Mouse (Mus musculus) right cerebral cortex, postnatal 10 days (tissue): Measurements from ENCODE around the gene Adgrb2.

ENCODE experiments used
- DNase-seq, 2 experiments: peaks; one replicate each; pipeline ENCODE4 v3.0.0; 2021; ENCODE audit warnings: low spot score in 2 of 2

Adgrb2 gene

GRCm38 (mm10) chr4:130031146-130031545 lies 46.5 kb downstream of the Adgrb2 start:
- no peak for DNase-seq

- no peak for DNase-seq
Measured at GRCm38 (mm10) chr4:130033496-130033895, 48.8 kb downstream of the Adgrb2 start.

DNA sequence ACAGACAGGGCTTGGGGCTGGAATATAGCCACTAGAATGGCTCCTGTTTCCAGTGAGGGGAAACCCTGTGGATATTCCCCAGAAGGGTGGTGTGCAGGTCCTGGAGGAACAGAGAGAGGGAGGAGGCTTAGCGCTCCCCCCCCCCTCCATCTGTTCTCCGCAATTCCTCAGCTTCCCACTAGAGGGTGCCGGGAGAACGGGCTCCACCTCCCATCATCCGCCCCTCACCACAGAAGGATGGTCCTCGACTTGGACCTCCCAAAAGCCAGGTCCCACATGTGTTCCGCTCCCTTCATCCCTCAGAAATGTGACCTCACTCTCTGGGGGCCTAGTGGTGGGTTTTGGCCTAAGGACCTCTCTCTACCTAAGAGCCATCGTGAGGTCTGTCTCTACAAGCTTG lies 51.4 kb downstream of the Adgrb2 start:
- peak; percentile 56 to 63 for DNase-seq

GRCm38 (mm10) chr4:130036573-130037401 lies 52.1 kb downstream of the Adgrb2 start:
- DNase-seq, result peak; percentile 72 to 83

DNA sequence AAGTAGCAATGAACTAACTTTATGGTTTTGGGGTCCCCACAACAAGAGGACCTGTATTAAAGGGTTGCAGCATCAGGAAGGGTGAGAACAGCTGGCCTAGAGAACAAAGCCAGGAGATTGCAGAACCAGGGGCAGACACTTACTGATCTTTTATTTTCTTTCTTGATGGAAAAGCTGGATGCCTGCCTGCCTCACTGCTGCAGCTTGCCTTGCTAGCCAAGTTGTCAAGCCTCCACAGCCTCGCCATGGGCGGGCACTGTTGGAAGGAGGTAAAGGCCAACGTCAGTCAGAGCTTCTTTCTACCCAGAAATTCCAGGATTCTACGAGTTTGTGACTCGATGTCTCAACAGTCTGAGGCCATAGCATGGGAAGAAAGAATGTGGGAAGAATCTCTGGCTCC lies 54.7 kb downstream of the Adgrb2 start:
- no peak for DNase-seq

- DNase-seq, result no peak
Measured at GRCm38 (mm10) chr4:130041076-130041475, 56.4 kb downstream of the Adgrb2 start.

DNA sequence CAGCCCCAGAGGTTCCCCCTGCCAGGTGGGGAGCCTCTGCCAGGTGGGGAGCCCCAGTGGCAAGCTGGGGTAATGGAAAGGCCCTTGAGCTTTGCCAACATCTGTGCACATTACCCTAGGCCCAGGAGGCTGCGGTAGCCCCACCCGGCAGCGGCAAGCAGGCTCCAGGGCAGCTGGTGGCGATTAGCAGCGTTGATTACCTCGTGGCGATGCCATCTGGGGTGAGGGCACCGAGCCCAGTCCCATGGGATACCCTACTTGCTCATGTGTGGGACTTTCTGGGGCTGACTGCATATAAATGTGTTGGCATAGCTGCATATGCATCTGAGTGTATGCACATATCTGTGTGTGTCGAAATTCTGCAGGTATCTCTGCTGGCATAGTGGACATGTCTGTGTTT lies 59.5 kb downstream of the Adgrb2 start:
- peak in 1 of 2 experiments; percentile 53 for DNase-seq

GRCm38 (mm10) chr4:130045609-130046008 lies 60.9 kb downstream of the Adgrb2 start:
- no peak for DNase-seq

DNA sequence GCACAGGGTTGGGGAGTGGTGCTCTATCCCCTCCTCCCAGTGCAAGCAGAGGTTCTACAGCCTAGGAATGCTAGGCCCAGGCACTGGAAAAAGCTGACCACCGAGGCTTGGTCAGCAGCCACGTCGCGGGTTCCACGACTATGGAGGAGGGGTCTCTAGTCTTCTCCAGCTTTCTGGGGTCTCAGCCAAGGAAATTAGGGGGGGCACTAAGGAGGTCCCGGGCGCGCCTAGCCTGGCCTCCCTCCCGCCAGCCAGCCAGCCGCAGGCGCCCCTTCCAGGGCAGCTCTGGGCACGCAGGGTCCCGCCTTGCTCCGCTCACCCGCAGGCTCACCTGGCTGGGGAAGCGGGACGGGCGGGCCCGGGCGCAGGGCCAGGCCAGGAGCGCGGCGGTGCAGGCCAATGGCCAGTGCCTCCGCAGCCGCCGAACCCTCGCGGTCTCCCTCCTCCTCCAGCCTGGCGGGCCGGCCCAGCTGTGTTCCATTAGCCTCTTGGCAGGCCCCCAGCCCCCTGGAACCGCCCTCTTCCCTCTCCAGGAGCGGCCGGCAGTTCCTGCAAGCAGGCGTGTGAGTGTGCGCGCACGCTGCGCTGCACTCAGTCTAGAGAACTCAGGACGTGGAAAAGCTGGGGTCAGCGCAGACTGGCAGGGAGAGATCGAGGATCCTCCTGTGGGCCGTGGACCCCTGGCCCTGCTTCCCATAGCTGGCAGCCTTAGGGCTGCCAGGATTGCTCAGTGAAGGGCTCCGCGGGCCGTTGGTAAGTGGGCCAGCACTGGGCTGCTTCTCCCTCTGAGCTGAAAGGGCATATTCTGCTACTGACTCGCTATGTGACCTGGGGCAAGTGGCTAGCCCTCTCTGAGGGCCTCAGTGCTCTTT lies 62.9 kb downstream of the Adgrb2 start, which contains the start of gene Col16a1:
TSS of gene Col16a1 (plus strand) at position 510 of the 872 bp plus-strand sequence.
- DNase-seq, result peak; percentile 88 to 90

DNA sequence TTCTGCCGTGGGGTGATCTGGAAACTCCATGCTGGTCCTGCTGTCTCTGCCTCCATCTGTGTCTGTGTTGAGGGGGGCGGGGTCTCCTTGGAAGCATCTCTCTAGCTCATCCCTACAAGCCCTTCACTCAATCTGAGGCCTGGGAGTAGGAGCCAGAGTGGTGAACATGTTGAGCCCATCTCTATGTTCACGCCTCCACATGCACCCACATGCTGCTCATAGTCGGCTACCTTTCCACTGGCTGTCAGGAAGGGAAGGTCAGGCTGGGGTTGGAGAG lies 63.5 kb downstream of the Adgrb2 start:
- peak in 1 of 2 experiments; percentile 53 for DNase-seq

DNA sequence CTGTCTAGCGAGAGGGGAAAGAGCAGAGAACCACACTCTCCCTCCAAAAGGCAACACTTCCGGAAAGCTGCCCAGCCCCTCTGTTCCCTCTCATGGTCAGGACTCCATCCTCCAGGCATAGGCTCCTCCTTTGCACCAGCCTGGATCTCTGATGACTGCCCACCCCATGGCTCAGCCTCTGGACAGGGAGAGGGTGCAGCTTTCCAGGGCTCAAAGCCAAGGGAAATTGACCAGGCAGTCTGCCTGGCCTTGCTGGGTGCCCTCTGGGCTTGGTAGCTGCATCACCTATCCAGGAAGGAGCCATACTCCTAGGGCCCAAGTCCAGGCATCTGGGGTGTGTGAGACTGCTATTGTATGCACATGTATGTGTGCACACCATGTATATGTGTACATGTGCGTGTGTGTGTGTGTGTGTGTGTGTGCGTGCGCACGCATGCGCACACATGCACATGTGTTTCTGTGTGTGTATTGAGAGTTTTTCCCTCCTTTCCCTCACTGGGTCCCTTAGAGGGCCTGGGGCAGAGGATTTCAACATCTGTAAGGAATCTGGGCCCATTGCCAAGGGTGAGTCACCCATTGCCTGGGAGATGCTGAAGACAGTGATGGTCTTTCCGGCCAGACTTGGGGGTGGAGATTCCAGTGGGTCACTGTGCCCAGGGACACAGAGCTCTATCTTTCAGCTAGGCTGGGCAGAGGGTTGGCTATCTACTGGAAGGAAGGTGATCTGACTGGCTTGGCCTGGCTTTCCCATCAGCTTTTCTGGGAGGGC lies 65.6 kb downstream of the Adgrb2 start:
- peak in 1 of 2 experiments; percentile 49 for DNase-seq

DNA sequence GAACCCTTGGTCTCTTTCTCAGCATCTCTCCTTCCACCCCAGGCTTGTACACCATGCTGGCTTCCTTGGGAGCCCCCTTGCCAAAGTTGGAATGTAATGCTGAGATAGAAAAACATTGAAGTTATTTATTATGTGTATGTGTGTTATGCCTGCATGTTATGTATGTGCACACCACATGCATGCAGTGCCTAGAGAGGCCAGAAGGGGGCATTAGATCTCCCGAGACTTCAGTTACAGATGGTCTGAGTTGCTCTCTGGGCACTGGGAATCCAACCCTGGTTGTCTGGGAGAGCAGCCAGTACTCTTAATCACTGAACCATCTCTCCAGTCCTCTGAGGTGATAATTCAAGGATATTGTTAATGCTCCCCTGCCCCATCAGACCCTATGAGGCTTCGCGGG lies 67.6 kb downstream of the Adgrb2 start:
- no peak for DNase-seq

DNA sequence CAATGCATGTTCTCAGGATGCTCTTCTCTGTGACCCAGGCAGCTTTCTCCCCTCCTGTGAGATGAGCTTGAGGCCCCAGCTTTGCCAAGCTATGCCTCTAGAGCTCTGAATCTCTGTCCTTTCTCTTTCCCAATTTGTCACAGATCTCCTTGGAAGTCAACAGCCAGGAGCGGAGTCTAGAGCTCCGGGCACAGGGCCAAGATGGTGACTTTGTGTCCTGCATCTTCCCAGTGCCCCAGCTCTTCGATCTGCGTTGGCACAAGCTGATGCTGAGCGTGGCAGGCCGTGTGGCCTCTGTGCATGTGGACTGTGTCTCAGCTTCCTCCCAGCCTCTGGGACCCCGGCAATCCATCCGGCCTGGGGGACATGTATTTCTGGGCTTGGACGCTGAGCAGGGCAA lies 68.4 kb downstream of the Adgrb2 start:
- no peak for DNase-seq

DNA sequence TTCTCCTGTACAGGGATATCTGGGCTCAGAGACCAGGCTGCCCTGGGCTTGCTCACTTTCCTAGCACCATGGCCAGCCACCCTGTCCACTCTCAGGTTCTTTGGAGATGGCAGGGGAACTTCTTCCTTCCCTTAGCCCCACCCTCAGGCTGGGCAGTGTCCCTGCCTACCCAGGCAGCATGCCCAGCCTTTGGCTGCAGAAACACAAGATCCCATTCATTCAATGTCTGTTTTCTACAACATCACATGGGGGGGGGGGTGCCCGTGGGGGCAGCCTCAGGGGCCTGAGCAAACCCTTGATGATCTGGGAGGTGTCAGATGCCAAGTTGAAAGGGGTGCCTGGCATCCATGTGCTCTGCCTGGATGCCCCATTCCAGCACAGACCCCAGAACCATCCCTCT lies 70.1 kb downstream of the Adgrb2 start:
- DNase-seq, result peak; percentile 68 to 72

DNA sequence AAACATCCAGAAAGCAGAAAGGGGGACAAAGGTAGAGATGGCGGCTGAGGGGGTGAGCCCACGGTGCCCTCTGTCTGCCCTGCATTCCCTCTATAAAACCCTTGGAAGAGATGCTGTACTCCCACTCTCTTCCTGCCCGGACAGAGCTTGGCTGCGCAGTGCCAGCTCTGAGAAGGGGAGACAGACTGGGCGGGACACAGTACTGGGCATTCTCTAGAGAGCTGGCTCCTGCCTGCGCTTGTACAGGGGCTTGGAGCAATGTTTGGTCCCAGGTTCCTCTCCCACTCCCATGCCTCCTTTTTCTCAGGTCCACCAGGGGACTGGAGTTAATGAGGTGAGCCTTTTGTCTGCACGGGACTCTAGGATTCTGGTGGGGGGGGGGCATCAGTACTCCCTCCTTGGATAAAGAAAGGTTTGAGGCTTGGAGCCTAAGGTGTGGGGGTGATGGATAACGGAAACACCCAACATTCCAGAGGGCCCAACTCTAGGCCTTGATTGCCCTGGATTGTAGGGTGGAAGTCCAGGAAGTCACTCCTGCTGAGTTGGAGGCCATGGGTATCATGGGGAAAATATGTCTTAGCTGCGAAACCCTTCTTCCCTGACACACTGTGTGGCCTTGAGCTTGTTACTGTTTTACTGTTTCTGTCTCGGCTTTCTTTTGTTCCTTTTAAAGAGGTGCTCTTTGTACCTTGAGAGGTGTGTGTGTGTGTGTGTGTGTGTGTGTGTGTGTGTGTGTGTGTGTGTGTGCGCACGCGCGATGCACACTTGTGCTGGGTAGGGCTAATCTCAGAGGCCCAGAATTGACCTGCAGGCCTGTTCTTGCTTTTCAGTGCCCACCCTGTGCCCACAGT lies 70.7 kb downstream of the Adgrb2 start:
- no peak for DNase-seq

DNA sequence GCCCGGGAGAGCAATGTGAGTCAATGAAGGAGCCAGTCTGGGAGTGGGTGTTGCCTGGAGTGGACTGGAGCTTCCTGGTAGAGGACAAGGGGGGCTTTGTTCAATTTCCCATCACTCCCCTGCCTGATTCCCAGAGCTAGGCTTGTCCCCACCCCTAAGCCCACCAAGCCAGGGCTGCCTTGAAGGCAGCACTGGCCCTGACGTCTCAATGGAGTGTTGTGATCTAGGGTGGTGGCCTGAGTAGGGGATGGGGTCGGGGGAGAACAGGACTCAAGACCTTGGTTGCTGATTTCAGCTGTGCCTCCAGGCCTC lies 71.3 kb downstream of the Adgrb2 start:
- DNase-seq, result no peak

- no peak for DNase-seq
Measured at GRCm38 (mm10) chr4:130056471-130056870, 71.8 kb downstream of the Adgrb2 start.

DNA sequence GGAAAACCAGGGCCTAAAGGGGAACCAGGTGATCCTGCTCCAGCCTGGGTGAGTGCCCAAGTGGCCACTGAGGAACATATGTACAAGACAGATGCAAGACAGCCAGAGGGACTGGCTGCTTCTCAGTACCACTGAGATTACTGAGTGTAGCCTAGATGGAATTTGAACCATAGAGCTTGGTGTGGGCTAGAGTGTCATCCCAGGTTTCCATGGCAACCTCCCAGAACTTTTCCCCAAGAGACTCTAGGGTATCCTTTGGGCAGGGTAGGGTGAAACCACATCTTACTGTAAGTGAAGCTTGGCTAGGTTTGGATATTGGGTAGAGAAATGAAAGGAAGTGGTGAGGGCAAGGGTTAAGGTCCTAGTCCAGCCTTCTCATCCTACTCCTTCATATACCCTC lies 76.3 kb downstream of the Adgrb2 start:
- DNase-seq, result no peak

GRCm38 (mm10) chr4:130063191-130063590 lies 78.5 kb downstream of the Adgrb2 start:
- DNase-seq, result no peak

DNA sequence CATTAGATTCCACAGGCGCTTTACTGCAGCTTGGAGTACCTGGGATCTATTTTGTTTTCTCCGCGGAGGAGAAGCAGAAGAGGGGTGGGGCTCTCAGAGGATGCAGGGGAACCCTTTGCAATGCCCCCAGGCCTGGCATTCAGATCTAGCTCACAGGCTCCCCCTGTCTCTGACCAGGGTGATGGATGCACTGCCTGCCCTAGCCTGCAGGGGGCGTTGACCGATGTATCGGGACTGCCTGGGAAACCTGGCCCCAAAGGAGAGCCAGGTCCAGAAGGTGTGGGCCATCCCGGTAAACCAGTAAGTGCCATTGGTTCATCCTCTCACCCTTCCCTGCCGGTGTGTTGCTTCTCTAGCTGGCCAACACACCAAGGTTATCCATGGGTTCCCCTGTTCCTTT lies 82.1 kb downstream of the Adgrb2 start:
- no peak for DNase-seq

- DNase-seq, result no peak
Measured at GRCm38 (mm10) chr4:130070523-130070922, 85.9 kb downstream of the Adgrb2 start.
